Mouse (Mus musculus): Measurements from ENCODE around the gene Slc10a6.

DNA sequence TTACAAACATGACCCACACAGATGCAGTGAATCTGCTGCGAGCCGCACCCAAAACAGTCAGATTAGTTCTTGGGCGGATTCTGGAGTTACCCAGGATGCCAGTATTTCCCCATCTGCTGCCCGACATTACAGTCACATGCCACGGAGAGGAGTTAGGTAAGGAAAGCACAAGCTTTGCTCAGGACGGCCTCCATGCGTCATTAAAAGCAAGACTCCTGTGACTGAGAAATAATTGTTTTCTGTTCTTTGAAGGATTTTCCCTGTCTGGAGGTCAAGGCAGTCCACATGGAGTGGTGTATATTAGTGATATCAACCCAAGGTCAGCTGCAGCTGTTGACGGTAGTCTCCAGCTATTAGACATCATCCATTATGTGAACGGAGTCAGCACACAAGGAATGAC is 59.8 kb downstream of the Slc10a6 start:
- TF ChIP-seq GATA1 (IDR thresholded peaks at IDR 0.05; ENCODE audit: low read length) (no peak), TAL1 (IDR thresholded peaks at IDR 0.05; ENCODE audit: low read length) (no peak)
